21 mouse cellular contexts compared by ENCODE assay signal in genomic region chr11:42501166-42501565, GRCm38 (mm10).
DNase-seq lines count a peak whose midpoint lies in the region; ATAC-seq lines count a peak whose summit lies in the region.
"Had no signal": no experiment of that assay in that cellular context is flagged by ENCODE, and none has a peak within 500 bp of the region (broad histone marks: within the 10 kb centered on the region; RNA-seq: fewer than 3 reads in every experiment).

No protein-coding gene starts in this region.

- H3K4me1 ChIP-seq in kidney, embryonic 14.5 days (ENCODE audit: control insufficient read depth, insufficient read depth, low read length) = no peaks in the 10 kb centered on the region
- H3K4me1 ChIP-seq in midbrain, embryonic 12.5 days = no peaks in the 10 kb centered on the region
- H3K4me1 ChIP-seq in midbrain, embryonic 13.5 days (replicated peaks) = no peaks in the 10 kb centered on the region
- no peaks in the 10 kb centered on the region for H3K4me1 ChIP-seq in forebrain, embryonic 14.5 days (ENCODE audit: control insufficient read depth, insufficient read depth, low read length)
- H3K4me1 ChIP-seq in neural tube, embryonic 15.5 days = no peaks in the 10 kb centered on the region
- H3K4me1 ChIP-seq: embryonic facial prominence, embryonic 13.5 days; heart, embryonic 10.5 days; hindbrain, embryonic 12.5 days had no signal

- peak; percentile 64; the same call in 1 of the 2 replicates for ATAC-seq in kidney, embryonic 14.5 days (ENCODE audit: low FRiP score, low TSS enrichment)
- peak; percentile 41; the same call in 1 of the 2 replicates for ATAC-seq in midbrain, embryonic 12.5 days (ENCODE audit: low FRiP score, low read depth)
- no peak for ATAC-seq in midbrain, embryonic 13.5 days
- ATAC-seq in forebrain, embryonic 14.5 days = peak; percentile 85
- no peak for ATAC-seq in neural tube, embryonic 15.5 days (ENCODE audit: low FRiP score)
- ATAC-seq: activated CD4-positive, CD25-positive, alpha-beta regulatory T cell, adult 4 months; hindbrain, embryonic 16.5 days; Patski had no signal

- H3K4me2 ChIP-seq in kidney, embryonic 14.5 days (replicated peaks; ENCODE audit: low read depth, low read length) = no peak overlapping the region
- H3K4me2 ChIP-seq in midbrain, embryonic 12.5 days (replicated peaks) = no peak overlapping the region
- no peak overlapping the region for H3K4me2 ChIP-seq in midbrain, embryonic 13.5 days (replicated peaks)
- no peak overlapping the region for H3K4me2 ChIP-seq in forebrain, embryonic 14.5 days (ENCODE audit: low read length)
- no peak overlapping the region for H3K4me2 ChIP-seq in neural tube, embryonic 15.5 days
- H3K4me2 ChIP-seq: embryonic facial prominence, embryonic 13.5 days; hindbrain, embryonic 12.5 days had no signal

- H3K9ac ChIP-seq in kidney, embryonic 14.5 days (ENCODE audit: low read depth, low read length) = no peak overlapping the region
- H3K9ac ChIP-seq in midbrain, embryonic 12.5 days (replicated peaks) = no peak overlapping the region
- H3K9ac ChIP-seq in midbrain, embryonic 13.5 days (replicated peaks) = no peak overlapping the region
- no peak overlapping the region for H3K9ac ChIP-seq in forebrain, embryonic 14.5 days (ENCODE audit: low read length)
- no peak overlapping the region for H3K9ac ChIP-seq in neural tube, embryonic 15.5 days (replicated peaks)
- H3K9ac ChIP-seq: embryonic facial prominence, embryonic 13.5 days; hindbrain, embryonic 12.5 days had no signal

- H3K4me3 ChIP-seq in kidney, embryonic 14.5 days (ENCODE audit: low read length) = no peak overlapping the region
- no peak overlapping the region for H3K4me3 ChIP-seq in midbrain, embryonic 12.5 days
- no peak overlapping the region for H3K4me3 ChIP-seq in midbrain, embryonic 13.5 days (replicated peaks)
- H3K4me3 ChIP-seq in forebrain, embryonic 14.5 days (ENCODE audit: low read depth, low read length) = no peak overlapping the region
- no peak overlapping the region for H3K4me3 ChIP-seq in neural tube, embryonic 15.5 days (replicated peaks)
- H3K4me3 ChIP-seq: embryonic facial prominence, embryonic 13.5 days; heart, embryonic 10.5 days; hindbrain, embryonic 12.5 days had no signal

- H3K27me3 ChIP-seq in kidney, embryonic 14.5 days (ENCODE audit: control insufficient read depth, insufficient read depth, low read length) = no peaks in the 10 kb centered on the region
- no peaks in the 10 kb centered on the region for H3K27me3 ChIP-seq in midbrain, embryonic 12.5 days
- no peaks in the 10 kb centered on the region for H3K27me3 ChIP-seq in midbrain, embryonic 13.5 days
- no peaks in the 10 kb centered on the region for H3K27me3 ChIP-seq in forebrain, embryonic 14.5 days (replicated peaks; ENCODE audit: control insufficient read depth, insufficient read depth, low read length)
- H3K27me3 ChIP-seq in neural tube, embryonic 15.5 days (replicated peaks) = no peaks in the 10 kb centered on the region
- H3K27me3 ChIP-seq: CH12.LX; embryonic facial prominence, embryonic 13.5 days; hindbrain, embryonic 12.5 days; Patski had no signal

- no peaks in the 10 kb centered on the region for H3K36me3 ChIP-seq in kidney, embryonic 14.5 days (ENCODE audit: control insufficient read depth, insufficient read depth, low read length)
- no peaks in the 10 kb centered on the region for H3K36me3 ChIP-seq in midbrain, embryonic 12.5 days
- no peaks in the 10 kb centered on the region for H3K36me3 ChIP-seq in midbrain, embryonic 13.5 days
- no peaks in the 10 kb centered on the region for H3K36me3 ChIP-seq in forebrain, embryonic 14.5 days (ENCODE audit: control insufficient read depth, insufficient read depth, low read length)
- no peaks in the 10 kb centered on the region for H3K36me3 ChIP-seq in neural tube, embryonic 15.5 days
- H3K36me3 ChIP-seq: embryonic facial prominence, embryonic 13.5 days; heart, embryonic 10.5 days; hindbrain, embryonic 12.5 days had no signal

- DNase-seq in kidney, adult 11 months = no peak
- DNase-seq in forebrain, embryonic 14.5 days (ENCODE audit: low spot score) = peak; percentile 67
- DNase-seq: adrenal gland, postnatal 14 days; cerebellum, adult 18-20 months; cerebellum, adult 9-11 months; cerebellum, postnatal 36 days; gastrocnemius, postnatal 10 days; heart, adult 18-20 months; heart, postnatal 10 days; heart, postnatal 4 days had no signal

- no peak overlapping the region for H3K27ac ChIP-seq in kidney, embryonic 14.5 days (ENCODE audit: low read depth, low read length)
- H3K27ac ChIP-seq in midbrain, embryonic 12.5 days (replicated peaks) = no peak overlapping the region
- no peak overlapping the region for H3K27ac ChIP-seq in midbrain, embryonic 13.5 days
- no peak overlapping the region for H3K27ac ChIP-seq in forebrain, embryonic 14.5 days (ENCODE audit: low read depth, low read length)
- no peak overlapping the region for H3K27ac ChIP-seq in neural tube, embryonic 15.5 days (replicated peaks)
- H3K27ac ChIP-seq: embryonic facial prominence, embryonic 13.5 days; heart, embryonic 10.5 days; hindbrain, embryonic 12.5 days had no signal

- no peaks in the 10 kb centered on the region for H3K9me3 ChIP-seq in kidney, embryonic 14.5 days (ENCODE audit: control insufficient read depth, low read length)
- no peaks in the 10 kb centered on the region for H3K9me3 ChIP-seq in midbrain, embryonic 12.5 days
- no peaks in the 10 kb centered on the region for H3K9me3 ChIP-seq in midbrain, embryonic 13.5 days
- no peaks in the 10 kb centered on the region for H3K9me3 ChIP-seq in forebrain, embryonic 14.5 days (replicated peaks; ENCODE audit: control insufficient read depth, low read length)
- no peaks in the 10 kb centered on the region for H3K9me3 ChIP-seq in neural tube, embryonic 15.5 days (replicated peaks)
- H3K9me3 ChIP-seq: embryonic facial prominence, embryonic 13.5 days; heart, embryonic 10.5 days; hindbrain, embryonic 12.5 days had no signal

Comparison
In these comparisons a context has a peak if more than half of its experiments do, and no peak if none do; other contexts are left out.
1. ATAC-seq: peak in kidney, embryonic 14.5 days (single experiment), midbrain, embryonic 12.5 days (single experiment) and forebrain, embryonic 14.5 days (single experiment); none in midbrain, embryonic 13.5 days (single experiment) and neural tube, embryonic 15.5 days (single experiment).